8 mouse cellular contexts compared by ENCODE assay signal in genomic region chr2:7080794-7081783, GRCm38 (mm10).
DNase-seq lines count a peak whose midpoint lies in the region; ATAC-seq lines count a peak whose summit lies in the region.

No protein-coding gene starts in this region.

- H3K9ac ChIP-seq in kidney, embryonic 16.5 days (replicated peaks; ENCODE audit: low read length) = peak overlapping the region; percentile 61
- peak overlapping the region; percentile 56 for H3K9ac ChIP-seq in intestine, embryonic 15.5 days
- H3K9ac ChIP-seq in stomach, embryonic 16.5 days (ENCODE audit: low read length) = peak overlapping the region; percentile 75

- peak overlapping the region; percentile 26 for H3K4me3 ChIP-seq in kidney, embryonic 16.5 days (ENCODE audit: low read length)
- H3K4me3 ChIP-seq in intestine, embryonic 15.5 days (replicated peaks) = peak overlapping the region; percentile 36
- peak overlapping the region; percentile 42 for H3K4me3 ChIP-seq in stomach, embryonic 16.5 days (replicated peaks; ENCODE audit: low read length)

- H3K27ac ChIP-seq in kidney, embryonic 16.5 days (ENCODE audit: low read length) = no peak overlapping the region; the same call in 1 of the 2 replicates
- peak overlapping the region; percentile 68 for H3K27ac ChIP-seq in intestine, embryonic 15.5 days
- H3K27ac ChIP-seq in stomach, embryonic 16.5 days (ENCODE audit: low read length) = peak overlapping the region; percentile 91

- WGBS in kidney, embryonic 16.5 days = 16% methylated on average over 28 of the region's 28 CpGs
- 11% methylated on average over 28 of the region's 28 CpGs for WGBS in intestine, embryonic 15.5 days
- 16% methylated on average over 28 of the region's 28 CpGs for WGBS in stomach, embryonic 16.5 days

- 0 out of 2 replicates have a peak, but pooled peaks cover 4% of the 10 kb centered on the region for H3K36me3 ChIP-seq in kidney, embryonic 16.5 days (ENCODE audit: insufficient read depth, low read length)
- no peaks in the 10 kb centered on the region for H3K36me3 ChIP-seq in intestine, embryonic 15.5 days
- peaks cover 10% of the 10 kb centered on the region; the same call in 1 of the 2 replicates for H3K36me3 ChIP-seq in stomach, embryonic 16.5 days (ENCODE audit: control insufficient read depth, insufficient read depth, low read length)

- DNase-seq in kidney, adult 8-10 months = no peak
- DNase-seq in cerebellum, postnatal 14 days = peak; percentile 67 to 70
- peak; percentile 53 for DNase-seq in lung, postnatal 14 days
- DNase-seq in frontal cortex, adult 2 months (ENCODE audit: extremely low spot score in 1 of 2, low spot score in 1 of 2) = no peak

- H3K4me2 ChIP-seq in kidney, embryonic 16.5 days (replicated peaks; ENCODE audit: low read depth, low read length) = peak overlapping the region; percentile 47
- peak overlapping the region; percentile 75 for H3K4me2 ChIP-seq in intestine, embryonic 15.5 days (replicated peaks)
- peak overlapping the region; percentile 61 for H3K4me2 ChIP-seq in stomach, embryonic 16.5 days (ENCODE audit: low read depth, low read length)

- peaks cover 13% of the 10 kb centered on the region for H3K9me3 ChIP-seq in kidney, embryonic 16.5 days (ENCODE audit: low read length)
- H3K9me3 ChIP-seq in intestine, embryonic 15.5 days = 0 out of 2 replicates have a peak, but pooled peaks cover 4% of the 10 kb centered on the region
- peaks cover 13% of the 10 kb centered on the region for H3K9me3 ChIP-seq in stomach, embryonic 16.5 days (replicated peaks; ENCODE audit: control insufficient read depth, low read length)

- no peaks in the 10 kb centered on the region for H3K27me3 ChIP-seq in kidney, embryonic 16.5 days (ENCODE audit: insufficient read depth, low read length)
- H3K27me3 ChIP-seq in intestine, embryonic 15.5 days (replicated peaks) = no peaks in the 10 kb centered on the region
- H3K27me3 ChIP-seq in stomach, embryonic 16.5 days (ENCODE audit: control insufficient read depth, insufficient read depth, low read length) = no peaks in the 10 kb centered on the region

- ATAC-seq in kidney, embryonic 16.5 days (ENCODE audit: low FRiP score, low TSS enrichment) = peak; percentile 77; the same call in 1 of the 2 replicates
- peak; percentile 40; the same call in 1 of the 2 replicates for ATAC-seq in granulocyte monocyte progenitor cell, adult 5-6 weeks (replicated peaks; ENCODE audit: poor library complexity, severe bottlenecking)
- ATAC-seq in intestine, embryonic 15.5 days = peak; percentile 87
- ATAC-seq in stomach, embryonic 16.5 days (ENCODE audit: insufficient read depth, low FRiP score) = peak; percentile 47

- H3K4me1 ChIP-seq in kidney, embryonic 16.5 days (ENCODE audit: insufficient read depth, low read length) = 0 out of 2 replicates have a peak, but pooled peaks cover 16% of the 10 kb centered on the region
- H3K4me1 ChIP-seq in intestine, embryonic 15.5 days (replicated peaks) = peaks cover 6% of the 10 kb centered on the region
- peaks cover 20% of the 10 kb centered on the region for H3K4me1 ChIP-seq in stomach, embryonic 16.5 days (ENCODE audit: control insufficient read depth, insufficient read depth, low read length)

Comparison
In these comparisons a context has a peak if more than half of its experiments do, and no peak if none do; other contexts are left out.
1. DNase-seq: peak in cerebellum, postnatal 14 days (2 of 2) and lung, postnatal 14 days (single experiment); none in kidney, adult 8-10 months (0 of 2) and frontal cortex, adult 2 months (0 of 2).
2. Peak in every context shown above with its lines, with median percentiles within 50 percentile points of each other: ATAC-seq, H3K4me2 ChIP-seq, H3K4me3 ChIP-seq and H3K9ac ChIP-seq.